Mouse (Mus musculus): ENCODE results near the gene Hat1.

The Hat1 gene

DNA sequence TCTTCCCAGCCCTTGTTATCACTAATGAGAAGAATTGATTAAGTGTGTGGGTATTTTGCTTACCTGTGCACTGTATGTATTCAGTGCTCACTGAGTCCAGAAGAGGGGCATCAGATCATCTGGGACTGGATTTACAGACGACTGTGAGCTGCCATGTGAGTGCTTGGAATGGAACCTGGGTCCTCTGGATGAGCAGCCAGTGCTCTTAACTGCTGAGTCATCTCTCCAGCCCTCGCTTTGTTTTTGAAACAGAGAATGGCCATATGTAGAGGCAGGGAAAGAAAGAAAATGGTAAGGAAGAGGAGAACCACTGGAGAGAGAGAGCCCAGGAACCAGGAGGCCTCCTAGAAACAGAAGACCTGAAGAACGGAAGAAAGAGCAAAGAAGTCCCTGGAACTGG is 73.8 kb downstream of the Hat1 start:
- WGBS, result 75% methylated on average over 3 of the region's 3 CpGs

GRCm38 (mm10) chr2:71466103-71466502 is 77.3 kb downstream of the Hat1 start:
- WGBS, result 59% methylated on average over 6 of the region's 6 CpGs

DNA sequence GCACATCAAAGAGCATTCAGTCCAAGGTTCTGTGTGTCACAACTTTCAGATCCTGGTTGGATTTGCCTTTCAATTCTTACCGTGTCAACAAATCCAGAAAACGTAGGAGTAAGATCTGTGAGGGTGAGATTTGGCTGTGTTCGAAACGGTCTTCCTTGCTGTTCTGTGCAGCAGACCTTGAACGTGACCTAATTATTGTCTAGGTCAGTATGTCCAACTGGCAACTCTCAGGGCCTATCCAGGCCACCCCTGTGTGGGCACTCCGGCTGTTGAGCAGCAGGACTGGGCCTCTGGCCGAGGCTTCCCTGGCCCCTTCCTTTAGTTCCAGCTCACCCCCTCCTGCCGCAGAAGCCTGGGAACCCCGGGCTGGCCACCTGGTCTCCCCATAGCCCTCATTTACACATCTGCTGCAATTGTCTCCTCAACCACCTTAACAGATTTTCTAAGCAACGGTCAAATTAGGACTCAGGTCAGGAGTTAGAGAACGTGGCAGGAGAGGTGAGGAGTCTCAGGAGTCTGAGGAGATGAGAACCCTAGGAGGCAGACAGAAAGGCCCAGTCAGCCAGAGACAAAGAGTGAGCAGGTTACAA is 78.2 kb downstream of the Hat1 start:
- whole genome bisulfite sequencing, result 77% methylated on average over 11 of the region's 11 CpGs

GRCm38 (mm10) chr2:71471094-71471493 is 82.3 kb downstream of the Hat1 start:
- 95% methylated on average over 6 of the region's 6 CpGs for WGBS

DNA sequence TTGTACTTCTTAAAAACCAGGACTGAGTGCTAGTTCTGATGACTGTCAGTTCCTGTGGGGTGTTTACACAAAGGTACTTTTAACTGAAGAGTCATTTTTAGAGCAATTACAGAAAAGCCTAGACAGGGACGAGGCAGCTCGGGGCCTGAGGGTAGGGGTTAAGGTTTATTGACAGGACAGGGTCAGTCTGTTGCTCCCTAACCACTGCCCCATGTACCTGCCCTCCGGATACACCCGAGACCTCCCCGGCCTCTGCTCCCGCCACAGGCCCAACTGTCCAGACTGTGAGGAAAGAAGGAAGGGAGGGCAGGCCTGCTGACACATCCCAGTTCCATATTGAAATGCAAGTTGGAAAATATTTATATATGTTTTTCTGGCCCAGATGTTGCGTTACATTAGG is 85.1 kb downstream of the Hat1 start:
- 89% methylated on average over 7 of the region's 7 CpGs for WGBS

DNA sequence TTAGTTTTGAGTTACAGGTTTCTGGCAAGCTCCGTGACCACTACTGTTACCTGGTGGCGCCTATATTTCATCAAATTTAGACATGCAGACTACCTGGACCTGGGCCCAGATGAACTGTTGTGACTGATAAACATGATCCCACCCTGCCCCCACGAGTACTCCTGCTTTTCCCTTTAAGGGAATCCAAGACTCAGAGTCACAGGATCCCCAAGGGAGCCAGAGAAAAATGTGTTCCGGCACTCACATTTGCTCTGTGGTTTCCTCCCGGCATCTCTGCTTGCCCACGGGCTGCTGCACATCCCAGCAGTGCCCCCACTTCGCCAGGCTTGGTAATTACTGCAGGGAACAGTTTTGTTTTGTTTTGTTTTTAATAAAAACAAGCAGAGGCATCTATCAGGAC is 85.6 kb downstream of the Hat1 start:
- 71% methylated on average over 7 of the region's 7 CpGs for WGBS

DNA sequence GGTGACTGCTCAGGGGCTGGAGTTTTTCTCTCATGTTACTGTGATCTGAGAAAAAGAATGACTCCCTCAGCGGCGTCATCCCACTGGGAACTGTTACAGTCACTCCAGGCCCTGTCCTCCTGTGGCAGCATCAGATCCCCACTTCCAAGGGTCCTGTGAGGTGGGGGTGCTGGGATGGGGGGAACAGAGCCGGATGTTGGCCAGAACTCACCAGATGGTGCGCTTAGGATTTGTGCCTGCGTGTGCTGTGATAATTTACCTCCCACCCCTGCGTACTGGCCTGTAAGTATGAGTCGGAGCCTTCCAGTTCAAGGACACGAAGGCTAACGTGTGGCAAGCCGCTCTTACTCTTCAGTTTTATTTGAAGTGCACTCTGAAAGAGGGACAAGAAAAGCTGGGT is 86.6 kb downstream of the Hat1 start:
- WGBS, result 87% methylated on average over 10 of the region's 10 CpGs

DNA sequence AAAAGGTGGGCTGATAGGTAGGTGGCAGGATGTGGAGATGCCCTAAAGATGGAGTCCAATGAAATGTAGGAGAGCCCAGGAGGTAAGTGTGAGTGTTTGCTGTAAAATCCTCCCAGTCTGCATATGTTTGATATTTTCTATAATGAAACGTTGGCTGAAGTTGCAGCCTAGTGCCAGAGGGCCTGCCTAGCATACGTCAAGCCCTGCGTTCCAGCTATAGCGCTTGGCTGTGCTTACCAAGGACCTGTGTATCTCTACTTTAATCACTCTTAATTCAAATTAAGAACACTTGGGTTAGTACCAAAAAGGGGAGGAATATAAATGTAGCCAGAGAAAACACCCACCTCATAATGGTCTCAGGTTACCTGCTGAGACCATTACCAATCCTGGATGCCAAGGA is 87.0 kb downstream of the Hat1 start:
- WGBS, result 87% methylated on average over 4 of the region's 4 CpGs

GRCm38 (mm10) chr2:71479917-71480316 is 91.2 kb downstream of the Hat1 start:
- 59% methylated on average over 7 of the region's 7 CpGs for WGBS

DNA sequence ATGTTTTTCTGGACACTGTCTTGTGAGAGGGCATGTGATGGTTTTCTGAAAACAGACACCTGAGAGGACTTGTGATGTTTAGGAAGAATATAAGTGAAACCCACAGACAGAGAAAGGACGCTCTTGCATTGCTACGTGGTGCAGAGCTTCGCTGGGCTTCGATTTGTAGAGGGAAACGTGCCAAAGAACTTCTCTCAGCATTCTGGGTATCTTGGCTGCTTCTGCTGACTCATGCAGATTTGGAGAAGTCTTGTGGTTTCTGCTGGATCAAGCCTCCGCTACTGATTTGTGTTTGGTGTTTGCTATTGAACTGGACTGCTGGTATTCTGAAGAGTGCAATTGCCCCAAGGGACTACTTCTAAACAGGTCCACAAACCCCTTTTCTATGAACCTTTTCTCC is 93.1 kb downstream of the Hat1 start:
- WGBS, result 69% methylated on average over 6 of the region's 6 CpGs

DNA sequence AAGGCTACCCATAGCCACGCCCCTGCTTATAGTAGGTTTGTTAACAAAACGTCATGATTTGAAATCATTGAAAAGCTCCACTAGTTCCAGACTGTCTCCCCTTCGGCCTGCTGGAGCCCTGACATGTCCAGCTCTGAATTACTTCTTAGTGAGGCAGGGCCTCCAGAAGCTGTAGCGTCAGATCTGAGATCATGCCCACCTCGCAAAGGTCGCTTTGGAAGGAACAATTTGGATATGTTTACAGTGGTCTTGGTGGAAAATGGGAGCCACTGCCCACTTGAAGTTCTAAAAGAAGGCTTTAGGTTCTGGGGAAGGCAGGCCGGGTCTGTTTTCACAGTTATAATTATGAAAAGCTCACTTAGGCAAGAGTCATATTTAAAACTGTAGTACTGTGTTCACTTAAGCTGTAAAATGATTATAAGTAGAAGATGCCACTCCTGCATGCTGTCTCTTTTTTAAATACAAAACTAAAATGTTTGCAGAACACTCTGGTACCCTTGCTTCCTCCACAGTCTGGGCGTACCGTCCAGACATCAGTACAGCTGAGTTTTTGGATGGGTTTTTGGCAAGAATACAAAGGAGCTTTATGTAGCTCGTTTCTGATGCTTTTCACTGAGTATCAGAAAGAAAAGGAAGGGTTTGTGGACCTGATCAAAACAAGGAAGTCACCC is 94.4 kb downstream of the Hat1 start:
- 57% methylated on average over 10 of the region's 10 CpGs for WGBS

- WGBS, result 60% methylated on average over 5 of the region's 5 CpGs
Observed at GRCm38 (mm10) chr2:71483717-71484066, 94.9 kb downstream of the Hat1 start.
